Mouse (Mus musculus) heart, postnatal 0 days (tissue): ENCODE results near the gene Ercc1.

Source experiments
- CTCF ChIP-seq: IDR thresholded peaks from 2 replicates; pipeline ENCODE4 v1.5.1; 2016; ENCODE audit warnings: antibody characterized with exemption, control low read depth, low read depth
- EP300 ChIP-seq: IDR thresholded peaks from 2 replicates; pipeline ENCODE4 v1.6.1; 2016; ENCODE audit warnings: antibody characterized with exemption, low read depth

DNA sequence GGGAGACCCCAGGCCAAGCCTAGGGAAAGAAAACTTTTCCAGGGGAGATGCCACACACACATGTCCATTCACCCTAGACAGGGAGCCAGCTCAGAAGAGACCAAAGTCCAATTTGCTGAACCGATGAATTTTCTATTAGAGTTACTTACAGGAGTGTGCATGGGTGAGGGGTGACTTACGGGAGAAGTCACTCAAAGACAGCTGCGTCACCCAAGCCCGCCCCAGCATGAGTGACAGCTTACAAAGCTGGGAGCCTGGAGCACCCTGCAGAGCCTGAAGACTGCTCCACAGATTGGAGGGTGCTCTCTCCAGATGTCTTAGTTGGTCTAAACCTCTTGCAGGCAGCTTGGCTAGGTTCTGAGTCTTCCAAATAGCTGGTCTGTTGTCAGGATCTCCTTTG is 32.6 kb upstream of the Ercc1 start:
- TF ChIP-seq CTCF (no peak), EP300 (no peak)
